ENCODE assay signal across 12 mouse cellular contexts in the genomic region with DNA sequence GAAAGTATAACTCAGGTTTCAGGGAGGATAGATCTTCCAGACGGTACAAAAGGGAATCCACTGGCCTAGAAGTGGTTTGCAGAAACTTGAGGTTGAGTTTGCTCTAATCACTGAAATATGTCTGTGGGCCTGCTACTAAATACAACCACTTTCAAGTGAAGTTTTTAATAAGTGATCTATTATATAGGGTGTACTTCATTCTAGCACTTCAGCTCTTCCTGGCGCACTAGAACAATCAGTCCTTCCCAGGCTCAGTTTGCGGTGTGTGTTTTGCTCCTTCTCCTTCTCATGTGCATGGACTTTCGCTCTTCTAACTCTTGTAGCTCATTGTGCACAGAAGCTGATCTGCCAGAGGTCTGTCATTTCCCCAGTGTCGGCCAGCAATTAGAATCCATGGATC.
"Had no signal": no experiment of that assay in that cellular context is flagged by ENCODE, and none has a peak within 500 bp of the region (broad histone marks: within the 10 kb centered on the region; RNA-seq: fewer than 3 reads in every experiment).

No protein-coding gene starts in this region.

- H3K4me1 ChIP-seq: hindbrain, embryonic 15.5 days; kidney, embryonic 15.5 days; limb, embryonic 15.5 days; liver, embryonic 12.5 days; midbrain, embryonic 12.5 days; neural tube, embryonic 13.5 days; stomach, embryonic 15.5 days had no signal

- H3K27ac ChIP-seq: hindbrain, embryonic 15.5 days; kidney, embryonic 15.5 days; limb, embryonic 15.5 days; liver, embryonic 12.5 days; midbrain, embryonic 12.5 days; neural tube, embryonic 13.5 days; stomach, embryonic 15.5 days had no signal

- H3K9me3 ChIP-seq: hindbrain, embryonic 15.5 days; kidney, embryonic 15.5 days; limb, embryonic 15.5 days; liver, embryonic 12.5 days; midbrain, embryonic 12.5 days; neural tube, embryonic 13.5 days; stomach, embryonic 15.5 days had no signal

- H3K9ac ChIP-seq: hindbrain, embryonic 15.5 days; kidney, embryonic 15.5 days; limb, embryonic 15.5 days; liver, embryonic 12.5 days; midbrain, embryonic 12.5 days; neural tube, embryonic 13.5 days; stomach, embryonic 15.5 days had no signal

- H3K4me3 ChIP-seq: hindbrain, embryonic 15.5 days; kidney, embryonic 15.5 days; limb, embryonic 15.5 days; liver, embryonic 12.5 days; midbrain, embryonic 12.5 days; neural tube, embryonic 13.5 days; stomach, embryonic 15.5 days had no signal

- H3K27me3 ChIP-seq: hindbrain, embryonic 15.5 days; kidney, embryonic 15.5 days; limb, embryonic 15.5 days; midbrain, embryonic 12.5 days; neural tube, embryonic 13.5 days; stomach, embryonic 15.5 days had no signal

- ATAC-seq: liver, embryonic 12.5 days; midbrain, embryonic 16.5 days had no signal

- H3K4me2 ChIP-seq: hindbrain, embryonic 15.5 days; kidney, embryonic 15.5 days; limb, embryonic 15.5 days; liver, embryonic 12.5 days; midbrain, embryonic 12.5 days; neural tube, embryonic 13.5 days; stomach, embryonic 15.5 days had no signal

- DNase-seq: layer of hippocampus, postnatal 36 days; retina, postnatal 1 day; thymus, adult 2 months; thymus, postnatal 25 days had no signal

- H3K36me3 ChIP-seq: hindbrain, embryonic 15.5 days; kidney, embryonic 15.5 days; limb, embryonic 15.5 days; liver, embryonic 12.5 days; midbrain, embryonic 12.5 days; neural tube, embryonic 13.5 days; stomach, embryonic 15.5 days had no signal
